Mouse (Mus musculus) heart, postnatal 0 days (tissue): ENCODE measurements around the gene Pou3f1. TPM values are rescaled to one million over a fixed set of nuclear protein-coding genes. Genes with fewer than 3 reads are reported as not detected.

Source experiments
- ATAC-seq: fragments of 200-750 bp; cut with Nextera tagmentation; 2 replicates; pipeline ENCODE4 v1.8.0; 2017; ENCODE audit warnings: low read depth, moderate number of reproducible peaks, moderate library complexity; ENCODE audit not compliant: insufficient read depth
- DNase-seq: peaks from one replicate; pipeline ENCODE4 v3.0.0-alpha.2; 2016; ENCODE audit warnings: low spot score
- H3K27ac ChIP-seq: fragments of 300-500 bp; sonication (generic); 2 replicates; pipeline ENCODE4 v1.5.1; 2014; ENCODE audit warnings: low read depth, mild to moderate bottlenecking
- H3K27me3 ChIP-seq: fragments of 300-500 bp; sonication (generic); 2 replicates; pipeline ENCODE4 v1.6.1; 2014; ENCODE audit warnings: low read length, mixed read lengths; ENCODE audit not compliant: control insufficient read depth, insufficient read depth
- H3K36me3 ChIP-seq: fragments of 300-500 bp; sonication (generic); replicated peaks from 2 replicates; pipeline ENCODE4 v1.6.1; 2014; ENCODE audit warnings: low read length, mixed read lengths; ENCODE audit not compliant: control insufficient read depth, insufficient read depth
- H3K4me1 ChIP-seq: fragments of 300-500 bp; sonication (generic); 2 replicates; pipeline ENCODE4 v1.6.1; 2014; ENCODE audit warnings: antibody characterized with exemption; ENCODE audit not compliant: control insufficient read depth, insufficient read depth
- H3K4me2 ChIP-seq: fragments of 300-500 bp; sonication (generic); 2 replicates; pipeline ENCODE4 v1.6.1; 2014; ENCODE audit warnings: low read depth, mild to moderate bottlenecking, low read length, moderate library complexity
- H3K4me3 ChIP-seq: fragments of 300-500 bp; sonication (generic); 2 replicates; pipeline ENCODE4 v1.5.1; 2014; ENCODE audit warnings: low read depth, low read length
- H3K9ac ChIP-seq: fragments of 300-500 bp; sonication (generic); replicated peaks from 2 replicates; pipeline ENCODE4 v1.6.1; 2014; ENCODE audit warnings: low read depth, low read length, mixed read lengths
- H3K9me3 ChIP-seq: fragments of 300-500 bp; sonication (generic); replicated peaks from 2 replicates; pipeline ENCODE4 v1.6.1; 2016; ENCODE audit warnings: low read length; ENCODE audit not compliant: control insufficient read depth
- CTCF ChIP-seq: IDR thresholded peaks from 2 replicates; pipeline ENCODE4 v1.5.1; 2016; ENCODE audit warnings: antibody characterized with exemption, control low read depth, low read depth
- EP300 ChIP-seq: IDR thresholded peaks from 2 replicates; pipeline ENCODE4 v1.6.1; 2016; ENCODE audit warnings: antibody characterized with exemption, low read depth
- WGBS: fragments of 180-500 bp; shearing (Covaris S2); extraction: QIAGEN DNeasy Blood & Tissue Kit; methylation state at CpG from one replicate; pipeline ENCODE4 v1.1.7; 2014; 5-methylcytosine and 5-hydroxymethylcytosine counted together
- polyA plus RNA-seq: library from polyadenylated mRNA; unstranded; fragments of >200 nt; fragmentation: Nextera tagmentation; extraction: Ambion mirVana; gene quantifications from 2 replicates; pipeline ENCODE4 v1.2.1, GENCODE M21; 2015
- total RNA-seq: library from RNA; depleted of rRNA; stranded (reverse); fragments of >200 nt; gene quantifications from 2 replicates; pipeline ENCODE4 v1.2.3, GENCODE M21; 2014; ENCODE audit warnings: low replicate concordance

Pou3f1 gene
- total and polyA plus RNA-seq, 2 experiments from 2014 or later: 0.03 to 1.5 TPM

GRCm38 (mm10) chr4:124663034-124663433 is 6.4 kb downstream of the Pou3f1 start:
- ATAC-seq (no peak), DNase-seq (no peak)
- no peak overlapping the region for H3K9ac ChIP-seq
- no peaks in the 10 kb centered on the region for H3K4me1 ChIP-seq
- peak; percentile 54 for TF ChIP-seq CTCF
- TF ChIP-seq EP300: no peak
- H3K27ac ChIP-seq: no peak overlapping the region
- H3K4me2 ChIP-seq: no peak overlapping the region
- H3K27me3 ChIP-seq: peaks cover 95% of the 10 kb centered on the region
- no peaks in the 10 kb centered on the region for H3K36me3 ChIP-seq
- no peaks in the 10 kb centered on the region for H3K9me3 ChIP-seq
- 33% methylated on average over 3 of the region's 3 CpGs for WGBS
- H3K4me3 ChIP-seq: no peak overlapping the region

- ATAC-seq: no peak
- Histone ChIP-seq H3K4me3 (no peak overlapping the region), H3K9ac (no peak overlapping the region), H3K36me3 (no peaks in the 10 kb centered on the region), H3K27ac (no peak overlapping the region), H3K4me1 (no peaks in the 10 kb centered on the region), H3K27me3 (peaks cover 89% of the 10 kb centered on the region), H3K4me2 (no peak overlapping the region), H3K9me3 (no peaks in the 10 kb centered on the region)
- no peak for DNase-seq
- no peak for TF ChIP-seq EP300
- TF ChIP-seq CTCF: no peak
- WGBS: 76% methylated on average over 9 of the region's 9 CpGs
Measured at GRCm38 (mm10) chr4:124664185-124664584, 7.6 kb downstream of the Pou3f1 start.

DNA sequence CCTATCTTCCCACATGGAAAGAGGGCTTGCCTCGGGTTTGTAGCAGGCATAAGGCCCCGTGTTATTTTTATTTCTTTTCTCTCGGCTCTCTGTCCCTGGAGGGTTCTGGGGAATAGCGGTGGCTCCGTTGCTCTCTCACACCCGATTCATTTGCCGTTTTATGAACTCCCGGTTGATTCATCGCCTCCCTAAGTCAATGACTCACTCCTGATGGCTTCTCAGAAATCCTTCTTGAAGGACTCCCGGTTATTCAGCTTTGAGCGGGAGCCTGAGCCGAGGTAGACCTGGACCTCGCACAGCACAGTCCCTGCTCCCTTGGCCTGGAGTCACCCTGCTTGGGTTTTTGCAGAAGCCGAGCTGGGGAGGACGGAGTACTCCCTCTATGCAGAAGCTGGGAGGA is 8.0 kb downstream of the Pou3f1 start:
- Histone ChIP-seq H3K9me3 (no peaks in the 10 kb centered on the region), H3K27ac (no peak overlapping the region), H3K4me1 (no peaks in the 10 kb centered on the region), H3K4me2 (no peak overlapping the region), H3K4me3 (no peak overlapping the region), H3K9ac (no peak overlapping the region), H3K27me3 (peaks cover 85% of the 10 kb centered on the region), H3K36me3 (no peaks in the 10 kb centered on the region)
- ATAC-seq: no peak
- DNase-seq: no peak
- TF ChIP-seq EP300: no peak
- no peak for TF ChIP-seq CTCF
- WGBS: 59% methylated on average over 15 of the region's 15 CpGs

DNA sequence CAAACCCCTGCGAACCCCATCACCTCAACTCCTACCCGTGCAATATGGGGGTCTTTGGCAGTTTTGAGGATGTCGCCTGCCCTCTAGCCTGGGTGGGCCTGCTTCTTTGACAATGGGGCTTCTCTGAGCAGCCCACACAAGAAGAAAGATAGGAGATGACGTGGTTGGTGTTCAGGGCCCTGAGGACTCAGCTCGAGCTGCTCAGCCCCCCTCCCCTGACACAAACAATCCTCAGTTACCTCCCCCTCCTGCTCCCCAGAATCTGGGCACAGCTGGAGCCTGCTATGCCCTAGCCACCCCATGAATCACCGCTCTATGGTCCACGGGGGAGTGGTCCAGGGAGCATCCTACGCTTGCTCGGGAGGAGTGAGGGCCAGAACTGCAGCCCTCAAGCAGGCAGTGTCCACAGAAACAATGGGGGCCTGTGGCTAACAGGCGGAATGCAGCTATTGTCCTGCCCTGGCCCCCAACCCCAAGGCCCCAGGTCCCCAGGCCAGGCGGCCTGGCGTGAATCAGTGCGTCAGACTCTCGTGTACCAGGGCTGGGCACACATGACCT is 10.9 kb downstream of the Pou3f1 start:
- ATAC-seq (no peak), DNase-seq (no peak)
- H3K4me1 ChIP-seq: peaks cover 6% of the 10 kb centered on the region
- no peak overlapping the region for H3K4me2 ChIP-seq
- peaks cover 79% of the 10 kb centered on the region for H3K27me3 ChIP-seq
- TF ChIP-seq CTCF: no peak
- TF ChIP-seq EP300: no peak
- H3K27ac ChIP-seq: no peak overlapping the region
- H3K9ac ChIP-seq: no peak overlapping the region
- H3K36me3 ChIP-seq: no peaks in the 10 kb centered on the region
- WGBS: 36% methylated on average over 14 of the region's 14 CpGs
- no peak overlapping the region for H3K4me3 ChIP-seq
- H3K9me3 ChIP-seq: no peaks in the 10 kb centered on the region

DNA sequence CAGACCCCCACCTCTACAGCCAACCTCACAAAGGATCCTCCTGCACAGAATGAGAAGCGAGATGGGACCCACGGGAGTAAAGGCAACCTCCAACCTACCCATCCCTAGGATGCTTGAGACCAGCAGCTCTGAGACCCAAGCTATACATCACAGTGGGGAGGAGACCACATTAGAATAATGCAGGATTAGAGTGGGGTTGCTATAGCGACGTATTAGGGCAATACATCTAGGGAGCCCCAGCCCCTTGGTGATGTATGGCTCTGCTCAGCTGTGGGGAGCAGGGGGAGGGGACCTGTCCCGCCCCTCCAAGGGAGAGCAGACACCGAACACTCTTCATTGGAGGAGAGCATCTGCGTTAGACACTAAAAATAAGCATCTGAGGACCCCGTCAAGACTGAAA is 11.5 kb downstream of the Pou3f1 start:
- Histone ChIP-seq H3K9me3 (no peaks in the 10 kb centered on the region), H3K27me3 (peaks cover 79% of the 10 kb centered on the region), H3K4me1 (peaks cover 10% of the 10 kb centered on the region), H3K4me2 (no peak overlapping the region), H3K27ac (no peak overlapping the region), H3K36me3 (no peaks in the 10 kb centered on the region), H3K9ac (no peak overlapping the region), H3K4me3 (no peak overlapping the region)
- TF ChIP-seq EP300: no peak
- 31% methylated on average over 8 of the region's 8 CpGs for WGBS
- ATAC-seq: no peak
- DNase-seq: no peak

DNA sequence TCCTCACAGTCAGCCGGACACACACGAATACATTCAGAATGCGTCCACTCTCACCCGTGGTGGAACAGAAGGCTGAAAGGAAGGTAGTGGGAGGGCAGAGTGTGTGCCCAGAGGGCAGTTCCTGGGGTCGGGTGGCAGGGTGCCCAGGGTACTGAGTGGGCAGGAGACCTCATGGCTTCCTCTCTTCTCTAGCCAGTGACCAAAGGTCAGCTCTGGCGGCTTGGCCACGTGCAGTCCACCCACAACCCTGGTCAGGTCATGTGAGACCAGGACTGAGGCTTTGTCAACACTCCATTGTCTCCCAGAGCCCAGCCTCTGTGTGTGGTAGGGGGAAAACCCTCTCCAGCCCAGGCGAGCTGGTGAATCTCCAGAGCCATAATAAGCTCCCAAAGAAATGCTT is 13.6 kb downstream of the Pou3f1 start:
- peaks cover 65% of the 10 kb centered on the region for H3K27me3 ChIP-seq
- H3K36me3 ChIP-seq: no peaks in the 10 kb centered on the region
- H3K9me3 ChIP-seq: no peaks in the 10 kb centered on the region
- H3K4me3 ChIP-seq: no peak overlapping the region
- 58% methylated on average over 8 of the region's 8 CpGs for WGBS
- no peak overlapping the region for H3K9ac ChIP-seq
- DNase-seq (no peak), ATAC-seq (no peak)
- TF ChIP-seq CTCF (no peak), EP300 (no peak)
- no peak overlapping the region for H3K27ac ChIP-seq
- H3K4me1 ChIP-seq: peaks cover 10% of the 10 kb centered on the region
- no peak overlapping the region for H3K4me2 ChIP-seq
